Mouse (Mus musculus): ENCODE measurements around the gene Ywhab. TPM values are rescaled to one million over a fixed set of nuclear protein-coding genes. Genes with fewer than 3 reads are reported as not detected.
A peak's percentile ranks its signal among the peaks of the same experiment; 100 is the strongest.

Gene Ywhab
- polyA plus RNA-seq, 1 experiment from 2014 or later, result 300 TPM

DNA sequence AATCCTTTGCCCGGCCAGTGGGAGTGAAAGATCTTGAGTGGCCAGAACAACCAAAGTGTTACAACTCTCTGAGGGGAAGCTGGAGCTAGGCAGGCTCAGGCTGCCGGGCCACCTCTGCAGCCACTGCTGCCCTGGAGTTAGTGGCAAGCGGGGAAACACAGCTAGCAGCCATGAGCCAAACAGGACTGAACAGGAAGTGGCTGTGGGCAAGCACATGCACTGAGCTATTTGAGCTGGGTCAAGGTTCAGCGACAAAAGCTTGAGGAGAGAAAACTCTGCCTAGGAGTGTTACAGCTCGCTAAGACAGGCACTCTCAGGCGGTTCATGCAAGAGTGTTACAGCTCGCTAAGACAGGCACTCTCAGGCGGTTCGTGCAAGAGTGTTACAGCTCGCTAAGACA is 12.2 kb downstream of the Ywhab start:
- no peak overlapping the region for H3K9ac ChIP-seq (replicated peaks; ENCODE audit: low read length)
- peaks cover 6% of the 10 kb centered on the region; the same call in 1 of the 2 replicates for H3K4me1 ChIP-seq (ENCODE audit: insufficient read depth, low read length)
- 0 out of 2 replicates have a peak overlapping the region, but pooled peaks have one; percentile 3 for H3K4me2 ChIP-seq (replicated peaks; ENCODE audit: low read depth, low read length)
- no peak overlapping the region for H3K27ac ChIP-seq (ENCODE audit: low read length)
- WGBS, result 52% methylated on average over 10 of the region's 10 CpGs
- H3K27me3 ChIP-seq (ENCODE audit: insufficient read depth, low read length), result no peaks in the 10 kb centered on the region
- peaks cover 6% of the 10 kb centered on the region; the same call in 1 of the 2 replicates for H3K36me3 ChIP-seq (ENCODE audit: insufficient read depth, low read length)
- ATAC-seq (ENCODE audit: low FRiP score, low TSS enrichment), result no peak
- no peaks in the 10 kb centered on the region for H3K9me3 ChIP-seq (ENCODE audit: low read length)
- H3K4me3 ChIP-seq (ENCODE audit: low read length), result no peak overlapping the region

DNA sequence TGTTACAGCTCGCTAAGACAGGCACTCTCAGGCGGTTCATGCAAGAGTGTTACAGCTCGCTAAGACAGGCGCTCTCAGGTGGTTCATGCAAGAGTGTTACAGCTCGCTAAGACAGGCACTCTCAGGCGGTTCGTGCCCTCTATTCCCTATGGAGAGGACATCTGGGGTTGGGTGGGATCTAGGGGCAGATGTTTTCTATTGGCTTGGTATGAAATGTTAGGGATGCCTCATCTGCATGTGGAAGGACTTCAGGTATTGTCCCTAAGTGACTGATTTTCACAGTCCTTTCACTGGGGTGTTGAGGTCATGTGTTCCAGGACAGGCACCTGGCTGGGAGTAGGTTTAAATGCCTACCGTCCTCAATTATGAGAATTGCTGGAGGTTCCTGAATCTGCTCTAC is 12.8 kb downstream of the Ywhab start:
- Histone ChIP-seq H3K27ac (ENCODE audit: low read length) (no peak overlapping the region), H3K4me2 (replicated peaks; ENCODE audit: low read depth, low read length) (no peak overlapping the region), H3K4me1 (ENCODE audit: insufficient read depth, low read length) (peaks cover 6% of the 10 kb centered on the region; the same call in 1 of the 2 replicates), H3K27me3 (ENCODE audit: insufficient read depth, low read length) (no peaks in the 10 kb centered on the region), H3K4me3 (ENCODE audit: low read length) (no peak overlapping the region), H3K36me3 (ENCODE audit: insufficient read depth, low read length) (peaks cover 12% of the 10 kb centered on the region), H3K9ac (replicated peaks; ENCODE audit: low read length) (no peak overlapping the region), H3K9me3 (ENCODE audit: low read length) (no peaks in the 10 kb centered on the region)
- no peak for ATAC-seq (ENCODE audit: low FRiP score, low TSS enrichment)
- WGBS, result 95% methylated on average over 8 of the region's 8 CpGs

DNA sequence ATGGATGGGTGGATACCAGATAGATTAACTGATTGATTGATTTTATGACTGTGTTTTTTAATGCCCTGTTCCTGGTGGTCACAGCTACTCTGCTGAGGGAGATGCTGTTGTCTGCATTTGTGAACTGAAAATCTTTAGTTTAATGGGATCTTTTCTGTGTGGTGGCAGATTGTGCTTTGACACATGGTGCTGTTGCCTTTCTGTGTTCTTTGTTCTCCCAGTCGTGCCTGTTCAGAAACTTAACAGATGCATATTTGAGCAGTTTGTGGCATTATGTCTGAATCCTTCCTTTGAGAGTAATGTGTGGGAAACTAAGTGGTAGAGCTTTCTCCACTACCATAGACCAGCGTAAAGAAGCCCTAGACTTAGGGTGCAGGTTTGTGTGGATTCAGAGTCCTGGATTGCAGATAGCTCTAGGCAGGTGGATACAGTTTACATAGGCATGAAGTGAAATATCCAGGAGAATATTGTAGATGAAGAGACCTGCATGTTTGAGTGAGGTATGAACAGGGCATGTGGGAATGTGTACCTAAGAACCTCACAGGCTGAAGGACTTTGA is 13.3 kb downstream of the Ywhab start:
- Histone ChIP-seq H3K27me3 (ENCODE audit: insufficient read depth, low read length) (no peaks in the 10 kb centered on the region), H3K9me3 (ENCODE audit: low read length) (no peaks in the 10 kb centered on the region), H3K27ac (ENCODE audit: low read length) (no peak overlapping the region), H3K4me2 (replicated peaks; ENCODE audit: low read depth, low read length) (no peak overlapping the region), H3K36me3 (ENCODE audit: insufficient read depth, low read length) (peaks cover 14% of the 10 kb centered on the region), H3K9ac (replicated peaks; ENCODE audit: low read length) (no peak overlapping the region), H3K4me3 (ENCODE audit: low read length) (no peak overlapping the region), H3K4me1 (ENCODE audit: insufficient read depth, low read length) (peaks cover 6% of the 10 kb centered on the region; the same call in 1 of the 2 replicates)
- ATAC-seq (ENCODE audit: low FRiP score, low TSS enrichment), result no peak
- 85% methylated on average over 2 of the region's 2 CpGs for WGBS

DNA sequence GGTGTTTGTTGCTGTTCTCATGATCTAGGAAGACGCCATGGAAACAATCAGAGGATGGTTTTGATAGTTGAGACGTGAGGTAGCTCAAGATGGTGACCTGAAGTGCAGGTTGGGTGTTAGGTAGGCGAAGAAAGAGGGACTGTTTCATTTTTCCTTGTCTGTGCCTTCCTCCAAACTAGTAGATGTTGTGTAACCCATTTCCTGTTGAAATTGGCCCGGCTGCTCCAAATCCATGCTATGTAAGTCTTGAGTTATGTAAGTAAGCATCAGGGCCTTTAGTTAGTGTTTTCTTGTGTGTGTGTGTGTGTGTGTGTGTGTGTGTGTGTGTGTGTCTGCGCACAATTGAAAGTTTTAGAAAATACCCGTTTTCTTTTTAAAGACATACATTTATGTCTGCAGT is 14.5 kb downstream of the Ywhab start:
- H3K9me3 ChIP-seq (ENCODE audit: low read length), result no peaks in the 10 kb centered on the region
- no peak overlapping the region for H3K27ac ChIP-seq (ENCODE audit: low read length)
- H3K27me3 ChIP-seq (ENCODE audit: insufficient read depth, low read length), result no peaks in the 10 kb centered on the region
- H3K4me1 ChIP-seq (ENCODE audit: insufficient read depth, low read length), result peaks cover 6% of the 10 kb centered on the region; the same call in 1 of the 2 replicates
- H3K36me3 ChIP-seq (ENCODE audit: insufficient read depth, low read length), result peaks cover 16% of the 10 kb centered on the region
- no peak overlapping the region for H3K4me2 ChIP-seq (replicated peaks; ENCODE audit: low read depth, low read length)
- ATAC-seq (ENCODE audit: low FRiP score, low TSS enrichment), result no peak
- 89% methylated on average over 6 of the region's 6 CpGs for WGBS
- H3K4me3 ChIP-seq (ENCODE audit: low read length), result no peak overlapping the region
- no peak overlapping the region for H3K9ac ChIP-seq (replicated peaks; ENCODE audit: low read length)

DNA sequence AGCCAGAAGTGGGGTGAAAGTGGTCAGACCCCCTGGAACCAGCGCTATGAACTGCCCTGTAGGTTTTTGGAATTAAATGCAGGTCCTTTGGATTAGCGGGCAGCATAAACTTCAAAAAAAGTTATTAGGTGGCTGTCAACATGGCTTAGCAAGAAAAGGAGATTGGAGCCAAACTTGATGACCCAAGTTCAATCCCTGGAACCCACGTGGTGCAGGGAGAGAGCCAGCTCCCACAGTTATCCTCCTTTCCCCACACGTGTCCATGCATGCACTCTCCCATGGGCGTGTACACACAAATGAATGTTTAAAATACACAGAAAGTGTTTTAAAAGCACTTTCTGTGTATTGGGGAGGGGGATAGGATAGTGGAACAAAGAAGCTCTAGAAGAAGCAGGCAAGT is 15.7 kb downstream of the Ywhab start:
- no peaks in the 10 kb centered on the region for H3K27me3 ChIP-seq (ENCODE audit: insufficient read depth, low read length)
- no peak overlapping the region for H3K27ac ChIP-seq (ENCODE audit: low read length)
- H3K4me2 ChIP-seq (replicated peaks; ENCODE audit: low read depth, low read length), result no peak overlapping the region
- no peak overlapping the region for H3K9ac ChIP-seq (replicated peaks; ENCODE audit: low read length)
- 81% methylated on average over 5 of the region's 5 CpGs for WGBS
- H3K4me1 ChIP-seq (ENCODE audit: insufficient read depth, low read length), result peaks cover 6% of the 10 kb centered on the region; the same call in 1 of the 2 replicates
- no peak overlapping the region for H3K4me3 ChIP-seq (ENCODE audit: low read length)
- ATAC-seq (ENCODE audit: low FRiP score, low TSS enrichment), result no peak
- H3K9me3 ChIP-seq (ENCODE audit: low read length), result no peaks in the 10 kb centered on the region
- peaks cover 29% of the 10 kb centered on the region for H3K36me3 ChIP-seq (ENCODE audit: insufficient read depth, low read length)

DNA sequence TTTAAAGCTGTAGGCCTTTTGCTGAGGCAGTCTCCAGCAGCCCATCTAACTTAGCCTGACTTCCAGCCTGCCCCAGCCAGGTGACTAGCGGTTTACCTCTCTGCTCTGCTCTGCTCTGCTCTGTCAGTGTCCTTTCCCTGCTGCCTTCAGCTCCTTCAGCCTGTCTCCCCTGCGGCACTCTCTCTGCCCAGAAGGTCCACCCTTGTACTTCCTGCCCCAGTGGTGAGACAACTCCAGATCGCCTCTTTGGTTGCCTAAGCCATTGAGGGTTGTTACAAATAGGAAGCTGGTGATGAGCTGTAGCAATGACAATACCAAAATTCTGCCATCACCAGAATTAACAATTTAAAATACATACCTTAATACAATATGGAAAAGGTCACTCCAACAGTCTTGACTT is 16.2 kb downstream of the Ywhab start:
- WGBS, result 88% methylated on average over 3 of the region's 3 CpGs
- Histone ChIP-seq H3K27ac (ENCODE audit: low read length) (no peak overlapping the region), H3K36me3 (ENCODE audit: insufficient read depth, low read length) (peaks cover 34% of the 10 kb centered on the region), H3K4me1 (ENCODE audit: insufficient read depth, low read length) (peaks cover 6% of the 10 kb centered on the region; the same call in 1 of the 2 replicates), H3K4me2 (replicated peaks; ENCODE audit: low read depth, low read length) (no peak overlapping the region), H3K27me3 (ENCODE audit: insufficient read depth, low read length) (no peaks in the 10 kb centered on the region), H3K9ac (replicated peaks; ENCODE audit: low read length) (no peak overlapping the region), H3K4me3 (ENCODE audit: low read length) (no peak overlapping the region), H3K9me3 (ENCODE audit: low read length) (no peaks in the 10 kb centered on the region)
- no peak for ATAC-seq (ENCODE audit: low FRiP score, low TSS enrichment)

DNA sequence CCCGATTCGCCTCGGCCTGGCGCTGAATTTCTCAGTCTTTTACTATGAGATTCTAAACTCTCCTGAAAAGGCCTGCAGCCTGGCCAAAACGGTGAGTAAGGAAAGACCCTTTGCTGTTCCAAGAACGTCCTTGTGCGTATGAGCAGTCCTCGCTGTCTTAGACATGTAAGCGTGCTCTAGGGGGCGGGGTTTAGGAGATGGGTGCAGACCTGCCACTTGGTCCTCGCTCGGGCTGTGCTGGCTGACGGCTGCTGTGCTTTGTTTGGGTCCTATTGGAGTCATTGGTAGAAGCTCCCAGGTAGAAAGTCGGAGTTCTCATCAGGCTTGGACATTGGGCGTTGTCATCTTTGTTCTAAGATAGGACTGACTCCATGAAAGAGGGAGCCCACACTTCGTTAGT is 20.5 kb downstream of the Ywhab start:
- no peak overlapping the region for H3K4me3 ChIP-seq (ENCODE audit: low read length)
- H3K9ac ChIP-seq (replicated peaks; ENCODE audit: low read length), result no peak overlapping the region
- WGBS, result 93% methylated on average over 16 of the region's 16 CpGs
- H3K9me3 ChIP-seq (ENCODE audit: low read length), result no peaks in the 10 kb centered on the region
- H3K4me2 ChIP-seq (replicated peaks; ENCODE audit: low read depth, low read length), result no peak overlapping the region
- no peaks in the 10 kb centered on the region for H3K4me1 ChIP-seq (ENCODE audit: insufficient read depth, low read length)
- ATAC-seq (ENCODE audit: low FRiP score, low TSS enrichment), result no peak
- H3K27ac ChIP-seq (ENCODE audit: low read length), result no peak overlapping the region
- no peaks in the 10 kb centered on the region for H3K27me3 ChIP-seq (ENCODE audit: insufficient read depth, low read length)
- H3K36me3 ChIP-seq (ENCODE audit: insufficient read depth, low read length), result peaks cover 72% of the 10 kb centered on the region

DNA sequence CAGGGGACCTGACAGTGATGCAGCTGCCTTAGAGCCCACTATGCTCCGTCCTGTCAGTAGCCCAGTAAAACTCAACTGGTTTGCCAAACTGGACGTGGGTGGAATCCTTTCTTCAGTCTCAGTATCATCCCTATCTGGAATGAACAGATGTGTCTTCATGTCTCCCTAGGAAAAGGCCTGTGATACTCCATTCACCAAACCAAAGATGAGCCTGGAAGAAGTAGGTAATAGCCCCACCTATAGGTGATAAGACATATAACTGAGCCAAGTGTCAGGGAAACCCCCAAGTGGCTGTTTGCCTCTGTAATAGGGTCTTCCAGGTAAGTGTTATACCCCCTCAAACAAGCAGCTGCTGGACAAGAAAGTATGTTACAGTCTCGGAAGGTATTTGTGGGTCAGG is 24.1 kb downstream of the Ywhab start:
- Histone ChIP-seq H3K4me3 (ENCODE audit: low read length) (no peak overlapping the region), H3K9me3 (ENCODE audit: low read length) (no peaks in the 10 kb centered on the region), H3K36me3 (ENCODE audit: insufficient read depth, low read length) (peaks cover 57% of the 10 kb centered on the region), H3K27ac (ENCODE audit: low read length) (no peak overlapping the region), H3K9ac (replicated peaks; ENCODE audit: low read length) (no peak overlapping the region), H3K4me1 (ENCODE audit: insufficient read depth, low read length) (no peaks in the 10 kb centered on the region), H3K27me3 (ENCODE audit: insufficient read depth, low read length) (no peaks in the 10 kb centered on the region), H3K4me2 (replicated peaks; ENCODE audit: low read depth, low read length) (no peak overlapping the region)
- WGBS, result 89% methylated on average over 3 of the region's 3 CpGs
- no peak for ATAC-seq (ENCODE audit: low FRiP score, low TSS enrichment)

DNA sequence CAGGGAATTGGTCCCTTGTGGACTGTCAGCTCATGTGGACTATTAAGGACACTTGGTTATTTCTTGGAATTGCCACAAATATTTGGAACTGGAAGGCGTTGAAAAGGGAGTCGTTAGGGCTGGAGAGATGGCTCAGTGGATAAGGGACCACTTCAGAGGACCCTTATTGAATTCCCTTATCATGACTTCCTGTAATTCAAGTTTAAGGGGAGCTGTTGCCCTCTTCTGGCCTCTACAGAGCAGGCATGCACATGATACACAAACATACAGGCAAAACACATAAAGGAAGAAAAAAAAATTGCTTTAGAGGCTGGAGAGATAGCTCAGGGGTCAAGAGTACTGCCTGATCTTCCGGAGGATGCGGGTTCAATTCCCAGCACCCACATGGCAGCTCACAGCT is 25.2 kb downstream of the Ywhab start:
- Histone ChIP-seq H3K4me2 (replicated peaks; ENCODE audit: low read depth, low read length) (no peak overlapping the region), H3K27me3 (ENCODE audit: insufficient read depth, low read length) (no peaks in the 10 kb centered on the region), H3K36me3 (ENCODE audit: insufficient read depth, low read length) (peaks cover 48% of the 10 kb centered on the region), H3K4me3 (ENCODE audit: low read length) (no peak overlapping the region), H3K4me1 (ENCODE audit: insufficient read depth, low read length) (no peaks in the 10 kb centered on the region), H3K9me3 (ENCODE audit: low read length) (no peaks in the 10 kb centered on the region), H3K9ac (replicated peaks; ENCODE audit: low read length) (no peak overlapping the region), H3K27ac (ENCODE audit: low read length) (no peak overlapping the region)
- no peak for ATAC-seq (ENCODE audit: low FRiP score, low TSS enrichment)
- WGBS, result 79% methylated on average over 4 of the region's 4 CpGs

DNA sequence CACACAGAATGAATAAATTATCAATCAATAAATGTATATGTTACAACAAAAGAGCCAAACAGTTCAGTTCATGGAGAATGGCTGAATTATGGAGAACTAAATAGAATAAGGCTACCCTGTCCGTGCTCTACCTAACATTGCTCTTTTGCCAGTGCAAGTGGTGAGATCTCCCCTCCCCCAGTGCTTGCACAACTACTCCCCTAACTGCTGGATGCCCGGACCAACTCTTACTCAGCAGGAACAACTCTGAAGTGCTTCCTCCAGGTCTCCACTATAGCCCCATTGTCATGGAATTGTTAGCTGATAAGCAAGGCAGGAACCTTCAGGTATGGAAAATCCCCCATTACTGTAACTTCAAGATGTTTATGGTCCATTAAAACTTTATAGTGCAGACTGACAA is 27.3 kb downstream of the Ywhab start:
- no peak overlapping the region for H3K4me3 ChIP-seq (ENCODE audit: low read length)
- H3K27me3 ChIP-seq (ENCODE audit: insufficient read depth, low read length), result no peaks in the 10 kb centered on the region
- peaks cover 29% of the 10 kb centered on the region; the same call in 1 of the 2 replicates for H3K36me3 ChIP-seq (ENCODE audit: insufficient read depth, low read length)
- no peak overlapping the region for H3K27ac ChIP-seq (ENCODE audit: low read length)
- no peaks in the 10 kb centered on the region for H3K9me3 ChIP-seq (ENCODE audit: low read length)
- WGBS, result 49% methylated on average over 2 of the region's 2 CpGs
- ATAC-seq (ENCODE audit: low FRiP score, low TSS enrichment), result no peak
- no peak overlapping the region for H3K9ac ChIP-seq (replicated peaks; ENCODE audit: low read length)
- H3K4me1 ChIP-seq (ENCODE audit: insufficient read depth, low read length), result no peaks in the 10 kb centered on the region
- no peak overlapping the region for H3K4me2 ChIP-seq (replicated peaks; ENCODE audit: low read depth, low read length)
